Mouse (Mus musculus) neural tube, embryonic 14.5 days (tissue): Measurements from ENCODE around the gene Rbm19. TPM values are rescaled to one million over a fixed set of nuclear protein-coding genes. Genes with fewer than 3 reads are reported as not detected.

Experiments used
- ATAC-seq: fragments of 200-750 bp; cut with Nextera tagmentation; 2 replicates; pipeline ENCODE4 v1.8.0; 2017; ENCODE audit warnings: low read depth, mild to moderate bottlenecking, moderate TSS enrichment, moderate library complexity
- H3K27ac ChIP-seq: fragments of 300-500 bp; sonication (generic); 2 replicates; pipeline ENCODE4 v1.5.1; 2014; ENCODE audit warnings: low read depth, mild to moderate bottlenecking, control low read depth, low read length, moderate library complexity, mixed read lengths
- H3K27me3 ChIP-seq: fragments of 300-500 bp; sonication (generic); 2 replicates; pipeline ENCODE4 v1.6.1; 2014; ENCODE audit warnings: low read length; ENCODE audit not compliant: control insufficient read depth, insufficient read depth
- H3K36me3 ChIP-seq: fragments of 300-500 bp; sonication (generic); 2 replicates; pipeline ENCODE4 v1.6.1; 2014; ENCODE audit warnings: low read length, mixed read lengths; ENCODE audit not compliant: control insufficient read depth, insufficient read depth
- H3K4me1 ChIP-seq: fragments of 300-500 bp; sonication (generic); 2 replicates; pipeline ENCODE4 v1.6.1; 2014; ENCODE audit warnings: low read length; ENCODE audit not compliant: control insufficient read depth, insufficient read depth
- H3K4me2 ChIP-seq: fragments of 300-500 bp; sonication (generic); 2 replicates; pipeline ENCODE4 v1.6.1; 2014; ENCODE audit warnings: mild to moderate bottlenecking, low read depth, low read length, control low read depth
- H3K4me3 ChIP-seq: fragments of 300-500 bp; sonication (generic); 2 replicates; pipeline ENCODE4 v1.5.1; 2014; ENCODE audit warnings: low read depth, low read length, control low read depth, mixed read lengths
- H3K9ac ChIP-seq: fragments of 300-500 bp; sonication (generic); replicated peaks from 2 replicates; pipeline ENCODE4 v1.6.1; 2014; ENCODE audit warnings: low read depth, mild to moderate bottlenecking, control low read depth, low read length, mixed read lengths
- H3K9me3 ChIP-seq: fragments of 300-500 bp; sonication (generic); 2 replicates; pipeline ENCODE4 v1.6.1; 2016; ENCODE audit warnings: low read length; ENCODE audit not compliant: control insufficient read depth
- WGBS: fragments of 180-500 bp; shearing (Covaris S2); extraction: QIAGEN DNeasy Blood & Tissue Kit; methylation state at CpG from one replicate; pipeline ENCODE4 v1.1.7; 2014; 5-methylcytosine and 5-hydroxymethylcytosine counted together
- polyA plus RNA-seq: library from polyadenylated mRNA; unstranded; fragments of >200 nt; fragmentation: Nextera tagmentation; extraction: Ambion mirVana; gene quantifications from 2 replicates; pipeline ENCODE4 v1.2.1, GENCODE M21; 2014

Gene Rbm19
- polyA plus RNA-seq, 1 experiment from 2014 or later, result 14.7 TPM

- no peak overlapping the region for H3K27ac ChIP-seq
- no peak overlapping the region for H3K4me2 ChIP-seq
- no peaks in the 10 kb centered on the region for H3K36me3 ChIP-seq
- H3K4me3 ChIP-seq, result no peak overlapping the region
- H3K9ac ChIP-seq, result 0 out of 2 replicates have a peak overlapping the region, but pooled peaks have one; percentile 7
- H3K4me1 ChIP-seq, result peaks cover 18% of the 10 kb centered on the region
- no peaks in the 10 kb centered on the region for H3K27me3 ChIP-seq
- WGBS, result 83% methylated on average over 3 of the region's 3 CpGs
- no peaks in the 10 kb centered on the region for H3K9me3 ChIP-seq
- ATAC-seq, result no peak
These were observed 36.9 kb downstream of the Rbm19 start for GRCm38 (mm10) chr5:120153140-120153539.

DNA sequence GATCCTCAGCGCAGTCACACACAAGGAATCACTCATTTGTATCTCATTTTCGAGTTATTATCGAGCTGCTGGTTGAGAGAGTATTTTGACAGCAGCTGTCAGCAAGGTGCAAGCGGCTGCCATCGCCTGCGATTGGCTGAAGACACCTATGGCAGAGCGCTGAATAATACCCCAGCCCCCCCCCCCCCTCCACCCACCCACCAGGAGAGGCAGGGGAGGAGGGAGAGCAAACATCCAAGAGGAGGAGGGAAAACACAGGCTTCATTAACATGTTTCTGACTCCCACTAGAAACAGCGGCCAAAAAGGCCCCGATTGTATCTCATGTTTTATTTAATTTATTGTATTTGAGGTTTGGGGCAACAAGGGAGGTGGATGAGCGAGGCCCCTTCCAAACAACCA is 39.4 kb downstream of the Rbm19 start:
- Histone ChIP-seq H3K9ac (0 out of 2 replicates have a peak overlapping the region, but pooled peaks have one; percentile 32), H3K27ac (peak overlapping the region; percentile 87), H3K27me3 (no peaks in the 10 kb centered on the region), H3K36me3 (no peaks in the 10 kb centered on the region), H3K9me3 (no peaks in the 10 kb centered on the region), H3K4me1 (peaks cover 18% of the 10 kb centered on the region), H3K4me3 (no peak overlapping the region), H3K4me2 (no peak overlapping the region)
- 54% methylated on average over 10 of the region's 10 CpGs for WGBS
- ATAC-seq, result no peak

DNA sequence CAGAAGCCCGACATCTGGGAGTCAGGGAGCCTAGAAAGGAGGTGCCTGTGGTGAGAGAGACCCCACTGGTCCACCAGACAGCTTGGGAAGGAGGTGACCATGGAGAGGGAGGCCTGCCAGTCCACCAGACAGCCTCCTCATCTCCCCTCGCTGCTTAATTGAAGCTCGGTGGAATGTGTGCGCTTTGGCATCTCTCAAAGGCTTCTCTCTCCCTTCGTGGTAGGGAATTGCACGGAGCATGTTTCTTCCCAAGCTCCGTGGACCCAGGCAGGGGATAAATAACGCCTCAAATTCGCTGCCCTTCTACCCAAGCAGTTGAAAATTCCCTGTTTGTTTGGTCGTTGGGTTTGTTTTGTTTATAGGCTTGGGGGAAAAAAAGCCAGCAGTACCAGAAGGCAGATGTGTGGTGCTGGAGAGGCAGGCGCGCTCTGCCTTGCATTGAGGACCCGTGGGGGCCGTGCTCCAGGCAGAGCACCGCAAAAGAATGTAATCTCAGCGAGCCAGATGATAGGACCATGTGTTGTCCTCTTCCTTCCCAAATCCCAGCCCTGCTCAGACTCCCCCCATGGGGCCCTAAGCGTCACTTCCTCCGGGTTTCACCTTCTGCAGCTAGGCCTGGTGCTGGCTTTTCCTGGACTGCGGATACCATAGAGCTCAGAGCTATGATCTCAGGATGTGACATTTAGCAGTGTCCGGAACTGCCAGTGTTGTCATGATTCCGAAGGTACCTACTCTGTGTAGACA is 40.1 kb downstream of the Rbm19 start:
- Histone ChIP-seq H3K36me3 (no peaks in the 10 kb centered on the region), H3K27ac (peak overlapping the region; percentile 87), H3K27me3 (no peaks in the 10 kb centered on the region), H3K4me2 (peak overlapping the region; percentile 5; the same call in 1 of the 2 replicates), H3K9me3 (no peaks in the 10 kb centered on the region), H3K4me1 (peaks cover 18% of the 10 kb centered on the region), H3K4me3 (no peak overlapping the region), H3K9ac (0 out of 2 replicates have a peak overlapping the region, but pooled peaks have one; percentile 32)
- ATAC-seq, result peak; percentile 47; the same call in 1 of the 2 replicates
- WGBS, result 45% methylated on average over 21 of the region's 21 CpGs

DNA sequence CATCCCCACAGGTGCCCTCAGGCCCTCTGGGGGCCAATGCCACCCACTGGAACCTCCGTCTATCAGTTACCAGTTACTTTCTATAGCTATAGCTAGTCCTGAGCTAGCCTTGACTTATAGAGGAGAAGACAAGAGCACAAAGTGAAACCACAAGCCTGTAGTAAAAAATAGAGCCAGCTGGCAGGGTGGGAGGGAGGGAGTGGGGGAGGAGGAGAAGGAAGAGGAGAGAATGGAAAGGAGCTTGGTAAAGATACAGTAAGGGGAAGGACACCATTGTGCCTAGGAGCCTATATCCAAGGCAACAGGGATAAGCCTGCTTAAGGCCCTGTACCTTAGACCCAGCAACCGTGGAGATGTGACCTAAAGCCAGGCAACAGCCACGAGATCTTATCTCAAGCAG is 40.9 kb downstream of the Rbm19 start:
- no peaks in the 10 kb centered on the region for H3K27me3 ChIP-seq
- H3K4me3 ChIP-seq, result no peak overlapping the region
- H3K4me1 ChIP-seq, result peaks cover 18% of the 10 kb centered on the region
- 76% methylated on average over 3 of the region's 3 CpGs for WGBS
- no peaks in the 10 kb centered on the region for H3K9me3 ChIP-seq
- H3K36me3 ChIP-seq, result no peaks in the 10 kb centered on the region
- peak overlapping the region; percentile 87 for H3K27ac ChIP-seq
- no peak overlapping the region for H3K9ac ChIP-seq
- no peak overlapping the region for H3K4me2 ChIP-seq
- no peak for ATAC-seq

GRCm38 (mm10) chr5:120158476-120158875 is 42.2 kb downstream of the Rbm19 start:
- H3K4me3 ChIP-seq, result no peak overlapping the region
- 78% methylated on average over 2 of the region's 2 CpGs for WGBS
- no peaks in the 10 kb centered on the region for H3K36me3 ChIP-seq
- H3K4me2 ChIP-seq, result no peak overlapping the region
- no peak overlapping the region for H3K9ac ChIP-seq
- no peak overlapping the region for H3K27ac ChIP-seq
- no peak for ATAC-seq
- H3K4me1 ChIP-seq, result peaks cover 18% of the 10 kb centered on the region
- H3K27me3 ChIP-seq, result no peaks in the 10 kb centered on the region
- H3K9me3 ChIP-seq, result no peaks in the 10 kb centered on the region

DNA sequence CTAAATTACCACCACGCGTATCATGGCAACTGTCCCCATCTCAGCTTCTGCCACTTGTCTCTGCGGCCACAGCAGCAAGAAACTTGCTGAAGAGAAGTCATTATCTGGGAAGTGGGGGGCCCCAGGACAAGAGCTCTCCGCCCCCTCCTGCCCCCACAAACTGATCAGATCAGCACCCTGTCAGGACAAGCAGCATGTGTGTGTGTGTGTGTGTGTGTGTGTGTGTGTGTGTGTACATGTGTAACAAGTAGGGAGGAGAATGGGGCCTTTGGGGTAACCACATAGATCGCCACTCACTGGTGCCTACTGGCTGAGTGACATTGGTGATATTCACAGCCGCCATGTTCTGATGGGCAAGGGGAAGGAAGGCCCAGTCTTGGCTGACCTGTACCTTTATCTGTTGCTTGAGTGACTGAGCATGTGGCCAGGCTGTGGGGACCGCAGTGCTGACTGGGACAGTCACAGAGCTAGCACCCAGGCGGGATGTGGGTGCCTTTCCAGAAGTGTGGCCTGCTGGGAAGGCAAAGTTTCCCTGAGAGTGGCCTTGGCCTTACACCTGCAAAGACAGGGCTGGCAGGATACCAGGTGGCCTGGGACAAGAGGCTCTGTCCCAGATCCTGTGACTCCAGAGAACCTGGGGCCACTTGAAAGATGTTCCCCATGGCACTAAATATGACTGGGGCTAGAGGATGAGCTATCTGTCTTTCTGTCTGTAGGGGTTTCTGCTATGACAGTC is 44.8 kb downstream of the Rbm19 start:
- no peak overlapping the region for H3K9ac ChIP-seq
- H3K4me1 ChIP-seq, result peaks cover 10% of the 10 kb centered on the region
- 84% methylated on average over 8 of the region's 8 CpGs for WGBS
- no peak overlapping the region for H3K27ac ChIP-seq
- H3K4me2 ChIP-seq, result no peak overlapping the region
- no peaks in the 10 kb centered on the region for H3K36me3 ChIP-seq
- no peak overlapping the region for H3K4me3 ChIP-seq
- H3K27me3 ChIP-seq, result no peaks in the 10 kb centered on the region
- ATAC-seq, result no peak
- H3K9me3 ChIP-seq, result no peaks in the 10 kb centered on the region

DNA sequence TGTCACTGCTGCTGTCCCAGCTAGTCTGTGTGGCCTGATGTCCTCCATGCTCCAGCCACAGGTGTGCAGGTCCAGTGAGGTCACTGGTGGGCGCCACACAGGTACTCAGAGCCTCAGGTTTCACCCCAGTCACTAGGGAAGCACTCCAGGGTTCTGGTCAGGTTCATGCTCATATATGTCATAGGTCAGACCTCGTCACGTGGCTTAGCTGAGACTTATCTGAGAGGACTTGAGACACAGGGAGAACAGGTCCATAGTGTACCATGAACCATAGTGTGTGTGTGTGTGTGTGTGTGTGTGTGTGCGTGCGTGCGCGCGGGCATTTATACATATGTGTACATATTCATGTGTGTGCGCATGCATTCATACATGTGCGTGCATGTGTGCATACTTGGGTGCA is 46.4 kb downstream of the Rbm19 start:
- no peak overlapping the region for H3K4me3 ChIP-seq
- WGBS, result 98% methylated on average over 10 of the region's 10 CpGs
- no peaks in the 10 kb centered on the region for H3K9me3 ChIP-seq
- no peaks in the 10 kb centered on the region for H3K27me3 ChIP-seq
- ATAC-seq, result no peak
- H3K27ac ChIP-seq, result no peak overlapping the region
- no peak overlapping the region for H3K4me2 ChIP-seq
- no peaks in the 10 kb centered on the region for H3K36me3 ChIP-seq
- no peaks in the 10 kb centered on the region for H3K4me1 ChIP-seq
- no peak overlapping the region for H3K9ac ChIP-seq

DNA sequence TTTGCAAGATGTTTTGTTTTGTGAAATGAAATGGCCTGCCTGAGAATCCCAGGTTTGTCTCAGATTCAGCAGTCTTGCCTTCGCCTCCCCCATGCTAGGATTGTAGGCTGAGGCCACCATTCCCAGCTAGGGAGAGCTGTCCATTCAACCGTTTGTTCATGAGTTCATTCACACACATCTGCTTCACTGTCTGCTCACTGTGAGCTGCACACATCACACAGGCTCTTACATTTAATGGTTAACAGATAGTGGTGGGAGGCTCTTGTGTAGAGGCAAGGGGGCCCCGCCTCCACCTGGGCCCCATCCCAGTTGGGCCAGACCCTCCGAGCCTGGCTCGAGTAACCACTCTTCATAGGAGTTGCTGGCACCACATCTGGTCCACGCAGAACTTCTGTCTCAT is 47.2 kb downstream of the Rbm19 start:
- H3K27ac ChIP-seq, result no peak overlapping the region
- H3K9ac ChIP-seq, result no peak overlapping the region
- no peak overlapping the region for H3K4me3 ChIP-seq
- 78% methylated on average over 6 of the region's 6 CpGs for whole genome bisulfite sequencing
- H3K9me3 ChIP-seq, result no peaks in the 10 kb centered on the region
- no peaks in the 10 kb centered on the region for H3K36me3 ChIP-seq
- no peak overlapping the region for H3K4me2 ChIP-seq
- no peaks in the 10 kb centered on the region for H3K27me3 ChIP-seq
- no peaks in the 10 kb centered on the region for H3K4me1 ChIP-seq
- no peak for ATAC-seq

- no peak overlapping the region for H3K4me2 ChIP-seq
- H3K27ac ChIP-seq, result no peak overlapping the region
These were observed 48.2 kb downstream of the Rbm19 start for GRCm38 (mm10) chr5:120164450-120164849.

More at GRCm38 (mm10) chr5:120164450-120164849, 48.2 kb downstream of the Rbm19 start:
- Histone ChIP-seq H3K9ac (no peak overlapping the region), H3K4me1 (no peaks in the 10 kb centered on the region), H3K27me3 (no peaks in the 10 kb centered on the region), H3K36me3 (no peaks in the 10 kb centered on the region), H3K4me3 (no peak overlapping the region), H3K9me3 (no peaks in the 10 kb centered on the region)
- no peak; the same call in 1 of the 2 replicates for ATAC-seq
- 69% methylated on average over 11 of the region's 11 CpGs for WGBS
